Mouse (Mus musculus) adrenal gland, postnatal 14 days (tissue): ENCODE results near the gene Usp4. TPM values are rescaled to one million over a fixed set of nuclear protein-coding genes. Genes with fewer than 3 reads are reported as not detected.
A peak's percentile ranks its signal among the peaks of the same experiment; 100 is the strongest.
"Not testable (repeated sequence)": the region's sequence is repeated elsewhere in the genome, so short reads cannot be mapped to it uniquely, and the experiment has no call there.

Experiments
- DNase-seq: peaks from one replicate; pipeline ENCODE4 v3.0.0; 2021; ENCODE audit warnings: mixed read lengths
- long read RNA-seq, 2 experiments: library from polyadenylated mRNA; stranded (forward); transcript quantifications; one replicate each; pipeline ENCODE4 v2.0.0; 2021
- total RNA-seq: library from RNA; stranded (reverse); gene quantifications from 2 replicates; pipeline ENCODE4 v1.2.3, GENCODE M21; 2021

Gene Usp4
- 101 and 117 TPM in 2 replicates for total RNA-seq
- long read RNA-seq, experiment 1, transcript Usp4-209 (21 exons, 3,436 nt) = minor isoform, 34 of 199 reads
- long read RNA-seq, experiment 1, transcript Usp4-201 (22 exons, 3,662 nt) = major isoform, 135 of 199 reads
- long read RNA-seq, experiment 1, partial matches to known transcripts = 7 of 199 reads
- long read RNA-seq, experiment 1, other reads (novel, unspliced or antisense) = 20 of 199 reads
- long read RNA-seq, experiment 2, transcript Usp4-209 (21 exons, 3,436 nt) = minor isoform, 9 of 145 reads
- long read RNA-seq, experiment 2, transcript Usp4-201 (22 exons, 3,662 nt) = major isoform, 92 of 145 reads
- long read RNA-seq, experiment 2, partial matches to known transcripts = 12 of 145 reads
- long read RNA-seq, experiment 2, other reads (novel, unspliced or antisense) = 30 of 145 reads

DNA sequence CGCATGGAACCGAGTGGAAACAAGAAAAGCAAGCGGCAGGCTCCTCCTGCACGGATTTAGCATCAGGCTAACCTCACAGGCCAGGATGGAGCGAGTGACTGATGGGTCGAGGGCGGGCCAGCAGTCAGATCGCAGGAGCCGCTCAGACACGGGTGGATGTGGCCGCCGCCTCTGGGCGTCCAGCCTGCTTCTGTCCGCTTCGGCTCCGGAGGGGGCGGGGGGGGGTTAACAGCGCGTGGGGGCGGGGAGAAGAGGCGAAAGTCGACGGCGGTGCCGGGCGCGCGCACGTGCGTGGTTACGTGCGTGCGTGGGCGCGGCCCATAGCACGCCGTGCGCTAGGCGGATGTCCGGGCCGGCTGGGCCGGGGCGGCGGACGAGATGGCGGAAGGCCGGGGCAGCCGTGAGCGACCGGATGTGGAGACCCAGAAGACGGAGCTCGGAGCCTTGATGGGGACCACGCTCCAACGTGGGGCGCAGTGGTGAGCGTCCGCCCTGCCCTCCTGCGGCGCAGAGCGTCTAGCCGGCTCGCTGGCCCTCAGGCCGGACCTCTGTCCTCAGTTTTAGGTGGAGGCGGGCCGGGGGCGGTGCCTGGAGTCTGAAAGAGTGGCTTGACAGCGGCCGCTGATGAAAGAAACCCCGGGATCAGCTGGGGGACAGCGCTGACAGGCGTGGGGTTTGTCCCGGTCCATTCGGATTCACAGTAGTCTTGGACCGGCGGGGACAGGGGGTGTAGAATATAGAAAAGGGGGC is at the start of gene Usp4:
Gene Usp4 (plus strand): TSS at position 314 of the 750 bp plus-strand sequence.
- DNase-seq = peak; percentile 95

DNA sequence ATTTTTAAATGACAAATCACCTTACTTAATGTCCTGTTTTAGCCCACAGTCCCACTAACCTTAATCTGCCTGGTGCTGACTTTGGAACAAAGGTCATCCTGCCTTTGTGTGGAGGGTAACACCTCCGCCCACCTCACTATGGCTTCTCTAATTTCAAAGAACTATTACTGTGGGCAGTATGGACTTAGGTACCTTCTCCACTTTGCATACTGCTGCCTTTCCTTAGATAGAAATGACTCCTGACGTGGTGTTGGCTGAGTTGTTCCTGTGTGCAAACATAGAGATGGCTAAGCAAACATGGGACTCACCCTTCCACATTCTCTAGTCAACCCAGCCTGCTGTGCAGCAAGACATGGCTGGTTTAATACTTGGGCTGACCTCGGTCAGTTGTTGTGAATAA is 45.8 kb upstream of the Usp4 start:
- DNase-seq = no peak

DNA sequence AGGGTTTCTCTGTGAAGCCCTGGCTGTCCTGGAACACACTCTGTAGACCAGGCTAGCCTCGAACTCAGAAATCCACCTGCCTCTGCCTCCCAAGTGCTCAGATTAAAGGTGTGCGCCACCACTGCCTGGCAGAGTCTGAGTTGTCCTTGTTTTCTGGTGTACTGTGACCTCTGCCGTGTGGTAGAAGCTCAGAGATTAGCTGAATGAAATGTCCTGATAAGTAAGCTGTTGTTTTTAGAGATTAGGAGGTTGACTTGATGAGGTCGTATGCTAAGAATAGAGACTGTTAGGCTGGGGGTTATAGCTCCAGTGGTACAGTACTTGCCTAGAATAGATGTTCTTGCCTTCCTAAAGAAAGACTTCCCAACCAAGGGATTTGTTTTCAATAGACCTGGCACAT is 42.9 kb upstream of the Usp4 start:
- no peak for DNase-seq

DNA sequence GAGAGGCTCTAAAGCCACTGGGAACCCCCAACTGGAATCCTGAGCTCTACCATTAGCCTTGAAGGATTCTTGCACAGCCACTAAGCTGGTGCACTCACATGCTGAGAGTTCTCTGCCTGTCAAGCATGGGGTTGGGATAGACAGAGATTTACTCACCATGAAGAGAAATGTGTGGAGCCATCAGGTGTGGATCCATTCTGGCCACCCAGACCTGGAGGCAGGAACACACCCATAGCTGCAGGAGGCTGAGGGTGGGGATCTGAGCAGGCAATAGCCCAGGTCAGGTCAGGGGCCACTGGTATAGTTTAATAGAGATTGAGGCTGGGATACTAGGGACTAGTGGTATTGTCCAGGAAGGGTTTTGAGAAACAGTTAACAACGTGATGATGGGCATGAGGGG is 42.5 kb upstream of the Usp4 start:
- no peak for DNase-seq

DNA sequence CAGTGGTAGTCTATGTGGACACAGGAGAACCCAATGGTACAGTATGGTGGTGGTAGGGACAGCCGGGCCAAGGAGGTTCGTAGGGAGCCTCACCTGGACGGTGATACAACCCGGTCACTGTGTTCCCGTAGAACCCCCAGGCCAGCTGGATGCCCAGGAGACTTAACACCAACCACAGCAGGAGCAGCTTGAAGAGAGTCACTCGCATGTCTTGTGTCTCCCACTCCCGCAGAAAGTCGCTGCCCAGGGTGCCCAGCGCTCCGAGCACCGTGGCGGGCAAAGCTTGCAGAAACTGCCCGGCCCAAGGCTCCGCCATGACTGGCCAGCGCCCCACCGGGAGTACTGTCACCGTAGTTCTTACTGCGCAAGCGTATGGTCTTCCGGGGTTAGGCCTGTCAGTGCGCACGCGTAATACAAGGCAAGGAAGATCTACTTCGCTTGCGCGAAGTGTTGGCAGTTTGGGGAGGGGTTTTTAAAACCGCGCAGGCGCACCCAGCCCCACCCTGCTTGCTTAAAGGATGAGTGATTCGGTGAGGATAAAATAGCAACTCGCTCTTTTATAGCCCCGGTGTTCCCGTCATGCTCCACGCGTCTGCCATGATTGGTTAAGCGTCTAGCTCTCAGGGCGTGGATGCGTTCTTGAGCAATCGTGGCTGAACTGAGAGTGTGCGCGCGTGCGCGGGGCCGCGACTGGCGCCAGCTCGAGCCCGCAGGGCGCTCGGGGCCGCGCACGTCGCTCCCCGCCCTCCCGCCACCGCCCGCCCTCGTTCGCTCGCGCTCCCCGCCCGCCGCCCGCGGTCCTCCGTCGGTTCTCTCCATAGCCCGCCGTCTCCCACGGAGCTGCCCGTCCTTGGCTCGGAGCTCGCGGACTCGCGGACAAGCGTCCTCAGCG is 41.8 kb upstream of the Usp4 start, which contains the start of the genes Rhoa and Tcta:
Gene Rhoa (plus strand): TSS at position 501 of the 892 bp plus-strand sequence.
Gene Tcta (minus strand): TSS at position 532 of the 892 bp plus-strand sequence.
- DNase-seq = peak; percentile 99

DNA sequence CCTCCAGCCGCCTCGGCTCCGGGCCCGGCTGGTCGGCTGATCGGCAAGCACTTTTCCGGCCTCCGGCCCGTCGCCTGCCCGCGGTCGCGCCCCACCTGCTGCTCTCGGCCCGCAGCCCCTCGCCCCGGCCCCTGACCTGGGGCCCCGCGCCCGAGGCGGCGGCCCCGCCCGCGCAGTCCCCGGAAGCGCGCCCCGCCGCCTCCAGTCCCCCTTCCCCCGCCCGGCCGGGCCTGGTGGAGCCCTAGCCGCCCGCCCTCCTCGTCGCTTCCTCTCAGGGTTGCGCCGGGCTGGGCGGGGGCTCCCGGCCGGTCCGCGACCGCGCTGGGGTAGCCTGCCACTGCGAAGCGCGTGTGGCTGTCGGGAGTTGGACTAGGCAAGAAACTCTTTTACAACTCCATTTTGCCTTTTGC is 41.1 kb upstream of the Usp4 start:
- DNase-seq = peak; percentile 94

DNA sequence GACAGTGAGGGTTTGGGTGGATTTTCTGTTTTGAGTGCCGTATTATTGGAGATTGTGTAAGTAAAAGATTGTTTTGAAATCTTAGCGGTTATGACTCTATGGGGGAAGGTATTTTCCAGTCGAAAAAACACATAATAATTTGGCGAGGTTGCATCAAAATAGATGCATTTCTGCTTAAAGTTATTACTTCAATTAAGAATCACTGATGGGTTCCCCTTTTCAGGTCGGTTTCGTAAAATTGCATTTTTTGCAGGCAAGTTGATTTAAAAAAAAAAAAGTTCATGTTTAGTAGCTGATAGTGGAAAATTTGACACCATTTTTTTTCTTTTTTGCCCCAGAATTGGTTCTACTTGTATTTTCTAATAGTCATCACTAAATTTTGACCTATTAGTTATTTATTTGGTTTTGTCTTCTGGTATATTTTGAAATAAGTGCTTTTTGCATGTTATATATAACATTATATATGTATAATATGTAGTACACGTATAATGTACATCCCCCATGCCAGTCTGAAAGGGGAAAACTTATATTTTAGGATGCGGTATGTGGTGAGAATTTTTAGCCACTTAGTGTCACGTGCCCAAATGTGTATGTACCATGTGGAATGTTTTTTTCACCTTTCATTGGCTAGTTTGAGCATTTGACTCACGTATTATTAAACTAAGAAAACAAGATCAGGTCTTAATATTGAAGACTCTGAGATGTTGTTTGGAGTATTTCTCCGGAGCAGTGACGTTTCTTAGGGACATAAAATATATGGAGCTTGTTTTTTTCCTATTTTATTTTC is 40.4 kb upstream of the Usp4 start:
- DNase-seq = no peak

DNA sequence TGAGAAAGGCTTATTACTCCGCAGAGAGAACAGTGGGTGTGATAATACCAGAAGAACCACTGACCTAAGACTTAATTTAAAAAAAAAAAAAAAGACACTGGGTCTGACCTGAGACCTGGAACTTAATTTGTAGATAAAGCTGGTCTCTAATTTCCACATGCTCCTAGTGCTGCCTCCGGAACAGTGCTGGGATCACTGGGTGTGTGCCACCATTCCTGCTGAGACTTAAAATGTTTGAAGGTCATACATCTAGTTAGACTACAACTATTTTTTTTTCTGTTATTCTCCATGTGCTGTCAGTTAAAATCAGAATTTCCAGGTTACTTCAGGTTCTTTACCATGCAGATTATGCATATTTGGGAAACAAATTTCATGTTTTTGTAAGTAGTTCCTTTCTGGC is 39.5 kb upstream of the Usp4 start:
- no peak for DNase-seq

DNA sequence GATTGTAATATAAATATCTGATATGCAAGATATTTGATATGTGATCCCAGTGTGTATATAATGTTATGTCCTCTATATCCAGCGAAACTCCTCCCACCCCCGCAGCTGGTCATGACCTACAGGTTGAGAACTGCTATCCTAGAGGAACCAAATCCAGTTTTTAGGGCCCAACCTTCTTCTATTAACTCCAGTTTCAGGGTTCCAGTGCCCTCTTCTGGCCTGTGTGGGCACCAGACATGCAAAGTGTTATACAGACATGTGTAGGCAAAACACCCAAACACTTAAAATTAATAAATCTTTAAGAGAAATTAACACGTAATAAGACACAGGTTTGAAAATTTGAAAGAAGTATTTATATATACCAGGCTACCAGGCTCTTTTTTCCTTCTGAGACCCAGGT is 30.1 kb upstream of the Usp4 start:
- DNase-seq = peak; percentile 28

DNA sequence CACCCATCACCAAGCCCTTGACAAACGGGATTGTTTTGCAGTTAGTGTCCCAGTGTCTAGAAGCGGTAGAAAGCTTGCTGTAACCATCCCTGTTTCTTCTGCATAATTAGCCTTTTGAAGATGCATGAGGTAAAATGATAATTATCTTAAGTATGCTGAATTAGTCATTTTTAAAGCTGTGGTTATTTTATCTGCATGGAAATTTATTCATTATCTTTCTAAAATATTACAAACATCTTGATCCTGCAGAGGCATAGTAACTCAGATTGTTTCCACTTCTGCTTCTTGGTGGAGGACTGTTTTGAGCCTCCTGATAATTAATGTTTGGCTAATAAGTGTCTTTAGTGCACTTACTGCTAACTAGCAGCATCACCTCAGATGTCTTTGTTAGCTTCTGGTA is 29.2 kb upstream of the Usp4 start:
- no peak for DNase-seq

DNA sequence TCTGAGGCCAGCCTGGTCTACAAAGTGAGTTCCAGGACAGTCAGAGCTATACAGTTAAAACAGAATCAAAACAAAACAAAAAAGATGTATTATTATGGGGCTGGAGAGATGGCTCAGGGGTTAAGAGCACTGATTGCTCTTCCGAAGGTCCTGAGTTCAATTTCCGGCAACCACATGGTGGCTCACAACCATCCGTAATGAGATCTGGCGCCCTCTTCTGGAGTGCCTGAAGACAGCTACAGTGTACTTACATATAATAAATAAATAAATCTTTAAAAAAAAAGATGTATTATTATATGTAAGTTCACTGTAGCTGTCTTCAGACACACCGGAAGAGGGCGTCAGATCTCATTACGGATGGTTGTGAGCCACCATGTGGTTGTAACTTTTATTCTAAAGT is 25.6 kb upstream of the Usp4 start:
- DNase-seq = not testable (repeated sequence)

DNA sequence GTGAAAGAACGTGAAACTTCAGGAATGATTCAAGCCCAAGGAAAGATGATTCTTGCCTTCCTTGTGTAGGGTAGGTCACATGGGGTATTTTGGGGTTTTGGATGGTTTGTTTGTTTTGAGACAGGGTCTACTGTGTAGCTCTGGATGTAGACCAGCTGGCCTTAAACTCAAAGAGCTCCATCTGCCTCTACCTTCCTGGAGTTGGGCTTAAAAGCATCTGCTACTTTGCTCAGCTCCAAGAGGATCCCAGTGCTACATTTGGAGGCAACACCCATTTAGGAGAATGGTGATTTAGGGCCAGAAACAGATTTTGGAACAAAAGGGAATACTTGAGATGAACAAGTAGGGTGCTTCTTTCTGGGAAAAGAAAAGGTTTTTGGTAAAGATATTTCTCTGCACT is 22.9 kb upstream of the Usp4 start:
- no peak for DNase-seq

DNA sequence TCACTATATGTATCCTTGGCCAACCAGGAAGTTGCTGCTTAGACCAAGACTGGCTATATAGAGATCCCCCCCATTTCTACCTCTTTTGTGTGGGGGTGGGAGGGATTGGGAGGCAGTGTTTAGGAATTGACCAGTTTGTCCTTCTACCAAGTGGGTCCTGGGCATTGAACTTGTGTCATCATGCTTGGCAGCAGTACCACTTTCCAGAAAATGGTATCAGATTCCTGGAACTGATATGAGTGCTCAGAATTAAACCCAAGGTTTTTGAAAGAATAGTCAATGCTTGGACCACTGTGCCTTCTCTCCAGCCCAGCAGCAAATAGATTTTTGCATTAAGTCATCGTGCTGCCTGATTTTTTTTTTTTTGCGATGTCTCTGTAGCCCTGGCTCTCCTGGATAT is 21.8 kb upstream of the Usp4 start:
- DNase-seq = no peak

DNA sequence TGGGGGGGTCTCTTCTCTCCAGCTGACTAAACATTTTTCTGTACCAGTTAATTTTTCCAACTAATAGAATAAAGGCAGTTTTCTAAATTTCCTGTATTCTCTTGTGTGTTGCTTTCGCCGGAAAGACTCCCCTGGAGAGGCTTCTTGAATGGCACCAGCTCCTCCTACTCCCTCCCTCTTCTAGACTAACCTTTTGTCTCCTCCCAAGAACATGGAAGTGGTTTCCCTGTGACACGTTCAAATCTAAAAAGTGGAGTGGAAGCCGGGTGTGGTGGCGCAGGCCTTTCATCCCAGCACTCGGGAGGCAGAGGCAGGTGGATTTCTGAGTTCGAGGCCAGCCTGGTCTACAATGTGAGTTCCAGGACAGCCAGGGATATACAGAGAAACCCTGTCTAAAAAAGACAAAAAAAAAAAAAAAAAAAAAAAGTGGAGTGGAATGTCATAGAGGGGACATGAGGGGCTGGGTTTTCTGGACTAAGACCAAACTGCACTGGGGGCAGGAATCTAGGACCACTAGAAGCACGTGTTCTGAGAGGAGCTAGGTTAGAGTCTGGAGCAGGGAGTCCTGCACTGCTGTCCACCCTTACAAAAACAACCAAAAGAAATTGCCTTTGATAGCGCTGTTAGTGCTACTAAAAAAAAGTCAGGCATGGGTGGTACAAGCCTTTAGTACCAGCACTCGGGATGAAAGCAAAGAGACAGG is 9.7 kb upstream of the Usp4 start:
- DNase-seq = no peak

DNA sequence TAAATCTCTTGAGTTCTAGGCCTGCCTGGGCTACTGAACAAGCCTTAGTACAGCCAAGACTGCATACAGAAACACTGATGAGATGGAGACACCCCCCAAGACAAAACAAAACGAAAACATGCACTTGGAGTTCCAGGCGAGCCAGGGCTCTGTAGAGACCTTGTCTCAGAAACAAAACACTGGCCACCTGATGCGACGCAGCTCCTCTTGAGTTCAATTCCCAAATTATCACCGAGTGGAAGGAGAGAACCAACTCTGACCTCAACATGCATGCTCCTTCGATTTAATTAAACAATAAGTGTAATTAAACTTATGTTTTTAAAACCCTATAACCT is 9.1 kb upstream of the Usp4 start:
- no peak for DNase-seq

DNA sequence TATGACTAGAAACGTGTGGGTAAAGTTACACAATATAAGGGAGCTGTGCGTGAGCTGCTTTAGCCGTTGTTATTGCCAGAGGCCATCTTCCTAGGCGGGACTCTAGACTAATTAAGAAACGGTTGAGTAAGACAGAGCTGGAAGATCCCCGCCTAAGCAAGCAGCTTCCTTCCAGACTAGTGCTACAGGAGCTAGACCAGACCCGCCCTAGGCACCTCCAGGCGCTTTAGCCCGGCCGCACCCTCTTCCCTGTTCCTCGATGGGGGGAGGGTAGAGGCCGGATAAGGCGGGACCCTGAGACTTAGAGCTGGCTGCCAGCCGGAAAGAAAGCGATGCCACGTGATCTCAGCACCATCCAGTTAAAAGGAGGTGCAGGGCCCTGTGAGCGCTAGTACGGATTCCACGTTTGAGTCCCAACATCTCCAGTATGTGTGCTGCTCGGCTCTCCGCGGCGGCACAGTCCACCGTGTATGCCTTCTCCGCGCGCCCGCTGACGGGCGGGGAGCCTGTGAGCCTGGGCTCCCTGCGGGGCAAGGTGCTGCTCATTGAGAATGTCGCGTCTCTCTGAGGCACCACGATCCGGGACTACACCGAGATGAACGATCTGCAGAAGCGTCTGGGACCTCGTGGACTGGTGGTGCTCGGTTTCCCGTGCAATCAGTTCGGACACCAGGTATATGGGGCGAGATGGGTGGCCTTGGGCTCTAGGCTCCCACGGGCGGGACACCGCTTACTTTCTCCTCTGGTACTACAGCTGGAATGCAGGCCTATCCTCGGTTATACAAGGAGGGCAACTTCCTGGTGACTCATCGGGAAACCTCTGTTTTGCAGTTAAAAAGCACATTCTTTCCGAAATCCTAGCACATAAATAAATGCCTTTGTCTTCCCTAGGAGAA is 8.5 kb upstream of the Usp4 start, which contains the start of gene Gpx1:
Gene Gpx1 (plus strand): TSS at position 18 of the 896 bp plus-strand sequence.
- peak; percentile 94 for DNase-seq

DNA sequence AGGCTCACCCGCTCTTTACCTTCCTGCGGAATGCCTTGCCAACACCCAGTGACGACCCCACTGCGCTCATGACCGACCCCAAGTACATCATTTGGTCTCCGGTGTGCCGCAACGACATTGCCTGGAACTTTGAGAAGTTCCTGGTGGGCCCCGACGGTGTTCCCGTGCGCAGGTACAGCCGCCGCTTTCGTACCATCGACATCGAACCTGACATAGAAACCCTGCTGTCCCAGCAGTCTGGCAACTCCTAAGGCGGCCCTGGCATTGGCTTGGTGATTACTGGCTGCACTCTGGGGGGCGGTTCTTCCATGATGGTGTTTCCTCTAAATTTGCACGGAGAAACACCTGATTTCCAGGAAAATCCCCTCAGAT is 7.8 kb upstream of the Usp4 start:
- DNase-seq = peak; percentile 62

DNA sequence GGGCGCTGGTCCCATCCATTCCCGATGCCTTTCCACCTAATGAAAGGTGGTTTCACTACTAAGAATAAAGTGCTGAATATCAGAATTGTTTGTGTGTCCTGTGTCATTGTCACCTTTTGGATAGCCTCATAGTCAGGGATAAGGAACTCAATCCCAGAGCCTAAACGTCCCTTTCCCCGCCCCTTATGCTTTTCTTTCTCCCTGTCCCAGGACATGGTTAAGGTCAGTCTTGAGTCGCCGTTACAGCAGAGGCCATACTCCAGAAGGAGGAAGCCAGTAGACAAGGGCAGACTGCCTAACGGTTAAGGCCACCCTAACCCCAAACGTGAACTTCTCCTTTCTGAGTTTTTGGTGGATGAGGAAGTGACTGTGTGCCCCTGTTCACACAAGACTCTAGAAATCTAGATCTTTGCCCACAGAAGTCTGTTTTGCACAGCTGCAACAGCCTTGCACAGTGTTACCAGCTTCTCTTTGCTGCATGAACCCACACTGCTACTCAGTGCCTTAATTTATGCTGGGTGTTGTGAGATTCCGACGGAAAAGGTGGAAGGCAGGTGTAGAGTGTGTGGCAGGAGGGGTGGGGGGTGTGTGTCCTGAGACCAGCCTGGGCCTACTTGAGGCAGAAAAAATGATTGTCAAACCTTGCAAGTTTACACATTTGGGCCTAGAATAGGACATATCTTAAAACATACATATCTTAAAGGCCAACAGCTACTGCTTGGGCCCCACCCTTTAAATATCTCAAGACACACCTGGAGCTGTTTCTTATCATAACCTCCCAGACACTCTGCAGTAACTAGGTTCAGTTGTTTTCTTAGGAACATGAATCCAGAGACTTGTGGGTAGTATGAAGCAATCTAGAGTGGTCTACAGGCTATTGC is 7.2 kb upstream of the Usp4 start:
- peak; percentile 53 for DNase-seq

DNA sequence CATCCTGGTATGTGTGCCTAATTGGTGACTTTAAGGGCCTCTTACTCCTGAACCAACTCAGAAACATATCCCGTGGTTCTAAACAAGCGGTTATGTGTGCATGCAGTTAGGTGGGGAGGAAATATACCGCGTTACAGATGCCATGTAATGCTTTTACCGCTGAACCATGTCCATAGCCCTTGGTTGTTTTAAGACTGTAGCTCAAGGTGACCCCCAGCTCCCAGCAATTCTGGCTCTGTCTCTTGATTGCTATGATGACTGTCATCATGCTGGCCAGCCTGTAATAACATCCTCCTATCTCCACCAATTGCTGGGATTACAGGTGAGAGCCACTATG is 6.5 kb upstream of the Usp4 start:
- DNase-seq = no peak
